Mouse (Mus musculus): ENCODE measurements around the gene Amn1. TPM values are rescaled to one million over a fixed set of nuclear protein-coding genes. Genes with fewer than 3 reads are reported as not detected.

Amn1 gene
- 4.7 TPM in 2 replicates for polyA plus RNA-seq (2012; rRNA removed)

DNA sequence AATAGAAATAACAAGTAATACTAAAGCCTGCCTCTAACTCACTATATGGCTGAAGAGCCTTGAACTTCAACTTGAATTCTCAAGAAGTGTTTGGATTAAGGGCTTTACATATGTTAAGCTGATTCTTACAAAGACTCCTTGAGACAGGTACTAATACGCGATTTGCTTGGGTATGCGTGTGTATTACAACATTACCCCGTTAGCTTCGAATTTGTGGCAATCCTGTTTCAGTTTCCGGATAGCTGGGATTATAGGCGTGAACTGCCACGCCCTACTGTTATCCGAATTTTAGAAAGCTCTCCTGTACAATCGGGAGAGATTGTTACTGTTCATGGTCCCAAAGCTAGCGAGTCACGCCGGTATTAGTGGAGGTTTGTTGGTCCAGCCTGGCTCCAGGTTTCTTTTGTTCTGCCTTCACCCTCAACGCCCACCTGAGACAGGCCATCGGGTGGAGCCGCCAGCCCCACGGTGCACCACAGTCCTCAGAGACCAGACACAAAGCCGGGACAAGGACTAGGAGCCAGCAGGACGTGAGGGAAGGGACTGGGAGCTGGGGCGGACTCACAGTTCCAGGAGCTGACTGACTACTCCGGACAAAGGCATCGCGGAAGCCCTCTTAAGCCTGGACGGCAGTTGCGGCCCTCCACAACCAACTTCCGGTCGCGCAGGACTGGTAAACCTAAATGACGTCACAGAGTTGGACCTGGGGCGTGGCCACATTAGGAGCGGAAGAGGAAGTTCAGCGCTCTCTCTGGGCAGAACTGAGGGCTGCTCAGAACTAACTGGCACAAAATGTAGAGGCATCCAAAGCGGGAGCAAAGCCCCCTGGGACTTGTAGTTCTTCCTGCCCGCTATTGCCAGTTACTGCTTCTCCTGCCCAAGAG is at the start of gene Amn1:
Gene Amn1 (minus strand): TSS at position 672 of the 884 bp plus-strand sequence.

DNA sequence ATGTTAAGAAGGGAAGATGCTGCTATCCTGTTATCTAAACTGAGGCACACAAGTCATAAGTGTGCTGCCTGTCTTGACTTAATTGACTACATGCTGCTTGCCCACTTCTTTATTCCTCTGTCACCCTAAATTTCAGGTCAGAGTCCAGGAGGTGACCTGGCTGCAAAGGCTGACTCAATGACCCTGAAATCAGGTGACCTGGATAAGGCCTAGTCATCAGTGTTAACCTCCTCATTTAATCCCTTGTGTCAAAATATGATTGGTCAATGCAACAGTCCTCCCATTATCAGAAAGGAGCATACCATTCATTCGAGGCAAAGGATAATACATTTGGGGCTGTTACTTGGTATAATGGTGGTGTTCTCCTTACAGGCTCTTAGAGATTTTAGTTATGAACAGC is 49.0 kb downstream of the Amn1 start, which contains the start of gene Etfbkmt:
Gene Etfbkmt (plus strand): TSS at position 379 of the 400 bp plus-strand sequence.

DNA sequence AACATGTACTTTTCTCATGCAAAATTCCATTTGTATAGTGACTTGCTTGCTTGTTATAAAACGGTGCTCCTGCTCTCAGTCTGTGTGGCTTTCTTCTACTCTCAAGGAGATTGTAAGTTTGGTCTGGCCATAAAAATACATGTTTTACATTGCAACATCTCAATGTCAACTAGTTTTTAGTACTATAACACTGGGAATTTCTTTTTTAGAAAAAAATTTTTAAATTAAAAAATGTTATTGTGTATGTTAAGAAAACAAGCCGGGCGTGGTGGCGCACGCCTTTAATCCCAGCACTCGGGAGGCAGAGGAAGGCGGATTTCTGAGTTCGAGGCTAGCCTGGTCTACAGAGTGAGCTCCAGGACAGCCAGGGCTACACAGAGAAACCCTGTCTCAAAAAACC is 58.6 kb downstream of the Amn1 start, which contains the start of gene Gm10203:
Gene Gm10203 (plus strand): TSS at position 301 of the 400 bp plus-strand sequence.

Other genes starting within 250 kb of the Amn1 start
- 5.0 and 5.5 TPM in 2 replicates for gene Sinhcaf, start 242.2 kb downstream of the Amn1 start, polyA plus RNA-seq (2012; rRNA removed)
- gene Dennd5b, start 87.0 kb downstream of the Amn1 start, polyA plus RNA-seq (2012; rRNA removed) = 4.1 and 4.2 TPM in 2 replicates
- gene Gm10203, start 58.5 kb downstream of the Amn1 start, polyA plus RNA-seq (2012; rRNA removed) = not detected in 2 replicates
- gene Etfbkmt, start 48.9 kb downstream of the Amn1 start, polyA plus RNA-seq (2012; rRNA removed) = 8.9 and 9.6 TPM in 2 replicates
- gene Resf1, start 120.7 kb upstream of the Amn1 start, polyA plus RNA-seq (2012; rRNA removed) = 4.5 and 4.9 TPM in 2 replicates
- gene Bicd1, start 220.2 kb upstream of the Amn1 start, polyA plus RNA-seq (2012; rRNA removed) = 0.16 and 0.32 TPM in 2 replicates

All from liver, embryonic 18 days (tissue).